Mouse (Mus musculus): Measurements from ENCODE around the gene Iqcj.

- TF ChIP-seq POLR2A (IDR thresholded peaks at IDR 0.05; ENCODE audit: low read depth, low read length), result no peak
- TF ChIP-seq CTCF (IDR thresholded peaks at IDR 0.05; ENCODE audit: extremely low read depth, insufficient read depth, insufficient read length, insufficient replicate concordance), result no peak
Measured at GRCm38 (mm10) chr3:67935829-67936228, 43.8 kb downstream of the Iqcj start.

All from spleen, adult 2 months (tissue).